Mouse (Mus musculus): ENCODE results near the gene Gng7.

The Gng7 gene

DNA sequence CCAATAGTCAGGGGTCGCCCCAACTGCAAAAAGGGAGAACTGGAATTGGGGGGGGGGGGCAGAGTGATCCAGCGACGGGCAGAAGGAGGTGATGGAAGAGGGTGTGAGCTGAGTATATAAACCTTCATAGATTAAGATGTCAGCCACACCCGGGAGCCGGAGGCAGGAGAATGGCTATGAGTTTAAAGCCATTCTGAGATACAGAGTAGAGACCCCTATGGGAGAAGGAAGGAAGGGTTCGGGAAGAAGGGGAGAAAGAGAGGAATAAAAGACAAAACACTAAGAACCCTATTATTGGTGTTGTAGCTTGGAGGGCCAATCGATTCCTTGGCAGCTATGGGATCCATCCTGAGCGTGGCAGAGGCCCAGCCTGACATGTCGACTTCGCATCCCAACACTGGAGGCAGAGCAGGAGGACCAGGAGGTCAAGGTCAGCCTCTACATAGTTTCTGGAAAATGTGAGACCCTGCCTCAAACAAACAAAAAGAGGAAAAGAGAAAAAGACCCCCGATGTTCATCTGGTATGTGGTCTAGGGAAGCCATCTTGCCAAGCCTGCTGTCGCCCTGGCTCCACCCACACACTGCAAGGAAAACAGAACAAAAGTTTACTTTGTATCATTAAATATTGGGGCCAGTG lies 11.0 kb upstream of the Gng7 start, which contains the start of gene Diras1:
Gene Diras1 (minus strand): TSS at position 24 of the 637 bp plus-strand sequence.
- no peak for DNase-seq (ENCODE audit: low spot score)

GRCm38 (mm10) chr10:81025047-81025621 lies 10.4 kb upstream of the Gng7 start:
- no peak for DNase-seq (ENCODE audit: low spot score)

- DNase-seq (ENCODE audit: low spot score), result no peak
These were observed 9.7 kb upstream of the Gng7 start for GRCm38 (mm10) chr10:81024346-81024937.

- DNase-seq (ENCODE audit: low spot score), result no peak
These were observed 8.0 kb upstream of the Gng7 start for GRCm38 (mm10) chr10:81022744-81023143.

DNA sequence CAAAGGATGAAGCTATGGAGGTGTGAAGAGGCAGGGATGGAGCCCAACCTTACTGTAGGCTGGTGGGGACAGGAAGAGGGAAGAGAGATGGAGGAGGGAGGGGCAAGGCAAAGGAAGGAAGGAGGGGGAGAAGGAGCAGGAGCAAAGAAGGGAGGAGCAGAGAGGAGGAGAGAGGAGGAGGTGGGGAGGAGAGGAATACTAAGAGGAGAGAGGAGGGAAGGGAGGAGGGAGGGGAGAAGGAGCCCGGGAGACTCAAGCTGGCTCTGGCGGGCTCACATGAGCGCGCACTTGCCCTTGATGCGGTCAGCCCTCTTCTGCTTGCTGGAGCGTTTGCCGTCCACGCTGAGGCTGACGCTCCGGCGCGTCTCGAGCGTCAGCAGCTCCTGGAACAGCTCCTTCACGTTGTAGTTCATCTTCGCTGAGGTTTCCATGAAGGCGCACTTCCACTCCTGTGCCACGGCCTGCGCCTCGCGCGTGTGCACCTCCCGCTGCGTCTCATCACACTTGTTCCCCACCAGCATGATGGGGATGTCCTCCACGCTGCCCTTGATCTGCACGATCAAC lies 6.9 kb upstream of the Gng7 start:
- DNase-seq (ENCODE audit: low spot score), result no peak

DNA sequence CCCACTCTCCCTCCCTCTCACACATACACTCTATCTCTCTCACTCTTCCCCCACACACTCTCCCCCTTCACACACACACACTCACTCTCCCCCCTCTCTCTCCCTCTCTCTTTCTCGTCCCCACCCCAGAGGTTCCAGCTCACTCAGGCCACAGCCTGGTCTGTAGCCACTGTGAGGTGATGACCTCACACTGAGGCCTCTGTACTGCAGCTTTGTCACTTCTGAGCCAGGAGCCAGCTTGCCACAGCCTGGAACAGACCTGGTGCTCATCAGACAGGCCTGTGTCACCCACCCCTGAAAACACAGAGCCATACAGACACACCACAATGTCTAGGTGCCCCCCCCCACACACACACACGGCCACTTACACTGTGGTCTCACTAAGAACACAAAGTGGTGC lies 5.5 kb upstream of the Gng7 start:
- DNase-seq (ENCODE audit: low spot score), result no peak

- no peak for DNase-seq (ENCODE audit: low spot score)
These were observed 4.9 kb upstream of the Gng7 start for GRCm38 (mm10) chr10:81019687-81020086.

DNA sequence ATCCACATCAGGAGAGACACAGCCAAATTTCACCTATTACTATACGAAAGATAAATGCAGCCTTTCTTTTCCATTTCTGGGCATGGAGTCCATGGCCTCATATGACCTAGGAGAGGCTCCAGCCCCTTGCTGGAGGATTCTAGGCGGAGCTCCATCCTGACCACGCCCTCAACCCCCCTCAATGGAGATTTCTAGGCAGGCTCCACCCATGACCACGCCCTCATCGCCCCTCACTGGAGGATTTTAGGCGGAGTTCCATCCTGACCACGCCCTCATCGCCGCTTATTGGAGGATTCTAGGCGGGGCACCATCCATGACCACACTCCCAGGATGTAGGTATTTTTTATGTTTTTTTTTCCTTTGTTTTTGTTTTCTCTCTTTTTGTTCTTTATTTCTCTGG lies 3.6 kb upstream of the Gng7 start:
- no peak for DNase-seq (ENCODE audit: low spot score)

- DNase-seq (ENCODE audit: low spot score), result no peak
These were observed 1.9 kb upstream of the Gng7 start for GRCm38 (mm10) chr10:81016645-81017044.

DNA sequence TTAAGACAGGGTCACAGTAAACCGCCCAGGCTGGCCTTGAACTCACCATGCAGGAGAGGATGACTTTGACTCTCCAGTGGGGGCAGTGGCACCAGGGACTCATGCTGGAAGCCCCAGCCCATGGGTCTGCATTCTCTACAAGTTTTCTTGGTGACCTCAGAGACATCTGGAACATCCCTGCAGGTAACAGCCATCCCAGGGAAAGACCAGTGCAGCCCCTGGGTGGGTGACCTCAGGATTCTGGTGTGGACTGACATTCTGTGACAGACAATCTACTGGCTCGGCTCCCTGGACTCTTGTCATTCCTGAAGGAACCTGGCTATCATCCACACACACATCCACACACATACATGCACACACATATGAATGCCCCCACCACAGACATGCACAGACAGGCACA lies 921 bp upstream of the Gng7 start:
- no peak for DNase-seq (ENCODE audit: low spot score)

DNA sequence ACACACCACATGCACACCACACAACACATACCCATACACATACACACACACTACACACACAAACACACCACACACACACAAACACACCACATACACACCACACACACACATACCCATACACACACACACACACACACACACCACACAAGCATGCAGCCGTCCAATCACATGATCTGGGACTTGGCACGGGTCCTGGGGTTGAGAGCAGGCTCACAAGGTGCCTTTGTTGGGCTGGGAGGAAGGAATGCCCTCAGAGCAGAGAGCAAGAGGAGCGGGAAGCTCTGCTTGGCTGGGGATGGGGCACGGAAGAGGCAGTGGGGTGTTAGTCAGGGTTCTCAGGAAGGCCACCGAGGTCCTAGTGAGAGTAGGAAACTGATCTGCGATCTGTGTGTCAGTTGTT lies 3.9 kb downstream of the Gng7 start:
- no peak for DNase-seq (ENCODE audit: low spot score)

GRCm38 (mm10) chr10:81007240-81007639 lies 7.5 kb downstream of the Gng7 start:
- no peak for DNase-seq (ENCODE audit: low spot score)

GRCm38 (mm10) chr10:81006005-81006677 lies 8.6 kb downstream of the Gng7 start:
- no peak for DNase-seq (ENCODE audit: low spot score)

DNA sequence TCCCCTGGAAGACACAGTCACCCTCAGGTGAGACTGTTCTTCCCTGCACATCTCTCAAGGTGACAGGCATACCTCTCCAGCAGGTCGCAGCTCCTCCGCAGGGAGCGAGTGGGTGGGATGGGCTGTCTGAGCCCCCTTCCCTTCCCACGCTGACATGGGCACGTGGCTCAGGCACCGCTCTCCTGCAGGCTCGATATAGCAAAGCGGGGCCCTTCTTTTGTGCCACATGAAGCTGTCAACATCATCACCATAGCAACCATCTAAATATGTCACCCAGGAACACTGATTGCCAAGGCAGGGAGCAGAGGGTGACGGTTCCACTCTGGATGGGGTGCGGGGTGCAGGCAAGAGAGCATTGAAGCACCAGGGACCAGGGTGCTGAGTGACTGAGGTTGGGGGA lies 13.6 kb downstream of the Gng7 start:
- no peak for DNase-seq (ENCODE audit: low spot score)

DNA sequence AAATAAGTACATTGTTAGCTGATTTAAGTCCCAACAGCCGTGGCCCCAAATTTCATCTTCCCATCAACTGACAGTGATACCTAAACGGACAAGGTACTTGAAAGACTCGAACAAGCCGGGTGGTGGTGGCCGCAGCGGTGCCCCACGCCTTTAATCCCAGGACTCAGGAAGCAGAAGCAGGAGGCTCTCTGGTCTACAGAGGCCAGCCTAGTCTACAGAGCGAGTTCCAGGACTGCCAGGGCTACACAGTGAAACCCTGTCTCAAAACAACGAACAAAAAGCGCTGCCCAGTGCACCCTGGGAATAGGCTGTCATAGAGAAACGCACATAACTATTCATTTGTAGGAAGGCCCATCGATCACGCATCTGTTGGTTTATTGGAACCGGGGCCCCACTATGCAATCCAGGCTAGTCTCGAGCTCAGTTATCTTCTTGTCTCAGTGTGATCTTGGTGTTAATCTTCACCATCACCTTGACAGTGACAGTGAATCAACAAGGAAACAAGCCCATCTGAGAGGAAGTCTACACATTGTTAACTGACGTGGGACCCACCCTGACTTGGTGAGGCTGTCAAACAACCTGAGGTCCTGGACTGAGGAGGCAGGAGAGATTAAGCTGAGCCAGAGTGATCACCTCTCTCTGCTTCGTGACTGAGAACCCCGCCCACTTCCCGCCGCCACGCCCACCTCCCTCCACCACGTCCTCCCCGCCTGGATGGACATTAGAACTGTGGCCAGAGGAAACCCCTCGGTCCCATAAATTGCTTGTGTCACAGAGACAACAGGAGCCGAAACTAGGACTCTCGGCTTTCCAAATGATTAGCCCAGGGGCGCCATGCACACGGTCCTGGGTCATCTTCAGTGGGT lies 14.3 kb downstream of the Gng7 start:
- no peak for DNase-seq (ENCODE audit: low spot score)

GRCm38 (mm10) chr10:80999362-81000196 lies 15.2 kb downstream of the Gng7 start:
- DNase-seq (ENCODE audit: low spot score), result peak; percentile 68

GRCm38 (mm10) chr10:80998778-80999177 lies 16.0 kb downstream of the Gng7 start:
- peak; percentile 32 for DNase-seq (ENCODE audit: low spot score)

DNA sequence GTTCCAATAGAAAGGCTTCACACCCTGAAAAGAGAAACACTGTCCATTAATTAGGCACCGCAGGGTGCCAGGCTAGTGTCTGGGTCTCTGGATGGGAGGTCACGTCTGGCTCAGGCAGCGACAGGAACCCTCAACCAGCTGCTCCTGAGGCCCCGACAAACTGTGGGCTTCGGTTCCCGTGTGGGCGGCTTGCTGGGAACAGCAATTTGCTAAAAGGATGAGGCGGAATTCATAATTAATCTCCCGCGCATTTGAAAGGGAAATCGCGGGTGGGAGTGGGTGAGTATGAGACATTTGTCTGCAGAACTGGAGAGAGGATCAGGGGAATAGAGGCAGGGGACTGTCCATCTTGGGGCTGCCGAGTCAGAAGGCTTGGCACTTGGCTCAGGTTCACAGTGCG lies 16.7 kb downstream of the Gng7 start:
- no peak for DNase-seq (ENCODE audit: low spot score)

GRCm38 (mm10) chr10:80997332-80997731 lies 17.4 kb downstream of the Gng7 start:
- DNase-seq (ENCODE audit: low spot score), result no peak

DNA sequence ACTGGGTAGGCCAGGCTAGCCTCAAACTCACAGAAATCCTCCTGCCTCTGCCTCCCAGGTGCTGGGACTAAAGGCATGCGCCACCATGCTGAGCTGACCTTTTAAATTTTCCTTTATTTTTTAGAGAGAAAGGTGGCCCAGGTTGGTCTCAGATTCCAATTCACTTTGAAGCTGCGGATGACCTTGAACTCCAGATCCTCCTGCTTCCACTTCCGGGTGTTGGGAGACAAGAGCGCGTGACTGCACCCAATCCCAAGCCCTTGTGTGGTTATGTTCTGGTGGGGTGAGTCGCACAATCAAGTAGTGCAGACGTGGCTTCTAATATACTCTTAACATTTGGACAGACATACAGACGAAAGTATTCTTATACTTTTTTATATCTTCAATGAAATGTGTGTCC lies 18.2 kb downstream of the Gng7 start:
- no peak for DNase-seq (ENCODE audit: low spot score)

GRCm38 (mm10) chr10:80995091-80995632 lies 19.6 kb downstream of the Gng7 start:
- peak; percentile 62 for DNase-seq (ENCODE audit: low spot score)

All from yolk sac, embryonic 10.5 days (tissue).